ENCODE assay signal across 8 mouse cellular contexts in the genomic region with DNA sequence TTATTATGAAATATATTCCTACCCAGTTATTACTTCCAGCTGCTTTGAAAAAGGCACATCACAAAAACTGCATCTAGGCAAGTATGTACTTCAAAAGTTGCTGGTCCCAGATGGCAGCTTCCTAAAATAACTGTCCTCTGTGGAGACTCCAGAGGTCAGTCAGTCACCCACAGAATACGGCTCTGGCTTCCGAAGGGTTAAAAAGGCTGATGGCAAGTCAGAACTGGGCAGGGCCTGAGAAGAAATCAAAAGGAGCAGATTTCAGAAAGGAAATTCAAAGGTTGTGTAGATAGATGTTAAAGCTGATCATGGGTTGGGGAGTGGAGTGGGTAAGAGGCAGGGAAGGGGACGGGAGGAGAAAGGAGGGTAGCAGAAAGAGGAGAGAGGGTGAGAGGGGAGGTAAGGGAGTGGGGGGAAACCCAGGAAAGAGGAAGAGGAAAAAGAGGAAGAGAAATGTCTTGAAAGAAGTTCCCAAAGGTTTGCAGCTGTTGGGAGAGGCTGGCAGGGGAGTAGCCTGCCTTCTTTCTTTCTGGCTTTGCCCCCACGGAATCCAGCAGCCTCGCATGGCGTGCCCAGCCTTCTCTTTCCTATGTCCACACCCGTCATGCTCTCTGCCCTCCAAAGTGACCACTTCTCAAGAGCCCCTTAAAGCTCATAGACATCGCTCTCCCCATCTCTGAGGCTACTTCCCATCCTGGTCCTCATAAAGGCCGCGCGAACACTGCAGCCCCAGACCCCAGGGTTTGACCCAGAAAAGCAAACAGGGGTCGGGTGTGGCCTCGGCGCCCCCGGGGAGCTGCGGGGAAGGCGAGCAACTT. TPM values are rescaled to one million over a fixed set of nuclear protein-coding genes. Genes with fewer than 3 reads are reported as not detected.
DNase-seq lines count a peak whose midpoint lies in the region; ATAC-seq and TF ChIP-seq lines count a peak whose summit lies in the region.

No protein-coding gene starts in this region.

- no peak overlapping the region for H3K9ac ChIP-seq in liver, embryonic 11.5 days (ENCODE audit: low read depth, low read length)
- H3K9ac ChIP-seq in stomach, postnatal 0 days (ENCODE audit: low read length) = peak overlapping the region; percentile 61

- TF ChIP-seq EP300 in stomach, postnatal 0 days (optimal IDR thresholded peaks at IDR 0.05) = no peak

- no peaks in the 10 kb centered on the region for H3K27me3 ChIP-seq in testis, adult 2 months (ENCODE audit: control insufficient read depth, insufficient read depth, low read length)
- peaks cover 33% of the 10 kb centered on the region for H3K27me3 ChIP-seq in liver, embryonic 11.5 days (replicated peaks; ENCODE audit: control insufficient read depth, insufficient read depth, low read length)
- no peaks in the 10 kb centered on the region for H3K27me3 ChIP-seq in stomach, postnatal 0 days (ENCODE audit: control insufficient read depth, insufficient read depth, low read length)

- peak overlapping the region; percentile 80 for H3K4me3 ChIP-seq in testis, adult 2 months (ENCODE audit: control insufficient read depth, low read depth, low read length)
- peak overlapping the region; percentile 48 for H3K4me3 ChIP-seq in liver, embryonic 11.5 days (ENCODE audit: low read depth, low read length)
- H3K4me3 ChIP-seq in stomach, postnatal 0 days (ENCODE audit: low read depth, low read length) = peak overlapping the region; percentile 63

- no peak for TF ChIP-seq CTCF in testis, adult 2 months (IDR thresholded peaks at IDR 0.05; ENCODE audit: control insufficient read depth, insufficient read depth, insufficient replicate concordance, low read depth, low read length)
- TF ChIP-seq CTCF in stomach, postnatal 0 days (IDR thresholded peaks at IDR 0.05; ENCODE audit: low read depth) = no peak

- H3K9me3 ChIP-seq in liver, embryonic 11.5 days (ENCODE audit: control insufficient read depth, low read length) = no peaks in the 10 kb centered on the region
- no peaks in the 10 kb centered on the region for H3K9me3 ChIP-seq in stomach, postnatal 0 days (ENCODE audit: control insufficient read depth, low read length)

- peaks cover 9% of the 10 kb centered on the region for H3K4me1 ChIP-seq in testis, adult 2 months (ENCODE audit: control insufficient read depth, insufficient read depth, low read length)
- no peaks in the 10 kb centered on the region for H3K4me1 ChIP-seq in liver, embryonic 11.5 days (replicated peaks; ENCODE audit: control insufficient read depth, insufficient read depth, low read length)
- no peaks in the 10 kb centered on the region for H3K4me1 ChIP-seq in stomach, postnatal 0 days (replicated peaks; ENCODE audit: control insufficient read depth, insufficient read depth)

- DNase-seq in cerebellum, adult 9-11 months = no peak
- DNase-seq in testis, postnatal 10 days (ENCODE audit: low spot score) = no peak
- DNase-seq in liver, embryonic 11.5 days (ENCODE audit: low spot score) = no peak
- DNase-seq in stomach, postnatal 0 days (ENCODE audit: low spot score) = no peak
- no peak for DNase-seq in Muller cell, postnatal 12 days (ENCODE audit: inconsistent ontology term)
- no peak for DNase-seq in left cerebral cortex, adult 11 months (ENCODE audit: low spot score)

- peak; percentile 12 for ATAC-seq in cerebellum, adult (ENCODE audit: insufficient number of reproducible peaks, low FRiP score, low TSS enrichment)
- ATAC-seq in liver, embryonic 11.5 days (replicated peaks; ENCODE audit: low FRiP score) = no peak; the same call in 1 of the 2 replicates
- no peak for ATAC-seq in stomach, postnatal 0 days (ENCODE audit: low FRiP score, low TSS enrichment)

- no peak overlapping the region for H3K27ac ChIP-seq in testis, adult 2 months (ENCODE audit: control insufficient read depth, insufficient read depth, low read depth, low read length)
- no peak overlapping the region for H3K27ac ChIP-seq in liver, embryonic 11.5 days (ENCODE audit: low read depth, low read length)
- H3K27ac ChIP-seq in stomach, postnatal 0 days (replicated peaks) = peak overlapping the region; percentile 58; the same call in 1 of the 2 replicates

- WGBS in liver, embryonic 11.5 days = 7% methylated on average over 17 of the region's 17 CpGs
- WGBS in stomach, postnatal 0 days = 6% methylated on average over 15 of the region's 17 CpGs

- peak overlapping the region; percentile 80 for H3K4me2 ChIP-seq in liver, embryonic 11.5 days
- peak overlapping the region; percentile 86 for H3K4me2 ChIP-seq in stomach, postnatal 0 days (replicated peaks; ENCODE audit: low read depth)

- H3K36me3 ChIP-seq in testis, adult 2 months (ENCODE audit: control insufficient read depth, insufficient read depth, low read length) = no peaks in the 10 kb centered on the region
- H3K36me3 ChIP-seq in liver, embryonic 11.5 days (ENCODE audit: control insufficient read depth, insufficient read depth, low read length) = no peaks in the 10 kb centered on the region
- H3K36me3 ChIP-seq in stomach, postnatal 0 days (ENCODE audit: control insufficient read depth, insufficient read depth, low read length) = no peaks in the 10 kb centered on the region

- TF ChIP-seq POLR2A in testis, adult 2 months (IDR thresholded peaks at IDR 0.05; ENCODE audit: control insufficient read depth, low read depth, low read length) = no peak

RNA-seq across cellular contexts. Expression of gene Lhfp, which starts 0.5 kb away (rescaled TPM):
- polyA plus RNA-seq in testis, adult 2 months (2012; rRNA removed) = 9.9 and 15.1 TPM in 2 replicates
- 12.9 and 13.1 TPM in 2 replicates for polyA plus RNA-seq in liver, embryonic 11.5 days (2014; fragmentation: Nextera tagmentation; extraction: Ambion mirVana)
- 37.4 and 39.3 TPM in 2 replicates for polyA plus RNA-seq in stomach, postnatal 0 days (2015; fragmentation: Nextera tagmentation; extraction: Ambion mirVana)

RNA-seq across cellular contexts. Expression of gene Cog6, which starts 23.8 kb away (rescaled TPM):
- polyA plus RNA-seq in testis, adult 2 months (2012; rRNA removed) = 81.9 and 88.7 TPM in 2 replicates
- 28.7 and 34.3 TPM in 2 replicates for polyA plus RNA-seq in liver, embryonic 11.5 days (2014; fragmentation: Nextera tagmentation; extraction: Ambion mirVana)
- polyA plus RNA-seq in stomach, postnatal 0 days (2015; fragmentation: Nextera tagmentation; extraction: Ambion mirVana) = 25.1 and 25.7 TPM in 2 replicates
